Mouse (Mus musculus) hindbrain, embryonic 16.5 days (tissue): ENCODE measurements at regions not wholly inside any gene's neighbourhood (a gene's known extent, or its start where the extent isn't known, plus 50 kb on each side); places are given as distances from the start of the nearest gene placed in this dataset.

Experiments used
- ATAC-seq: fragments of 200-750 bp; cut with Nextera tagmentation; 2 replicates; pipeline ENCODE4 v1.8.0; 2017; ENCODE audit warnings: moderate TSS enrichment, moderate library complexity
- H3K27ac ChIP-seq: fragments of 300-500 bp; sonication (generic); 2 replicates; pipeline ENCODE4 v1.5.1; 2014; ENCODE audit warnings: low read depth, mild to moderate bottlenecking, control low read depth, low read length, moderate library complexity
- H3K27me3 ChIP-seq: fragments of 300-500 bp; sonication (generic); replicated peaks from 2 replicates; pipeline ENCODE4 v1.6.1; 2014; ENCODE audit warnings: low read length; ENCODE audit not compliant: control insufficient read depth, insufficient read depth
- H3K36me3 ChIP-seq: fragments of 300-500 bp; sonication (generic); 2 replicates; pipeline ENCODE4 v1.6.1; 2014; ENCODE audit warnings: mild to moderate bottlenecking, low read length, moderate library complexity, mixed read lengths; ENCODE audit not compliant: control insufficient read depth, insufficient read depth
- H3K4me1 ChIP-seq: fragments of 300-500 bp; sonication (generic); 2 replicates; pipeline ENCODE4 v1.6.1; 2014; ENCODE audit warnings: low read depth, low read length; ENCODE audit not compliant: control insufficient read depth, insufficient read depth
- H3K4me2 ChIP-seq: fragments of 300-500 bp; sonication (generic); 2 replicates; pipeline ENCODE4 v1.6.1; 2014; ENCODE audit warnings: mild to moderate bottlenecking, low read length, control low read depth, moderate library complexity
- H3K4me3 ChIP-seq: fragments of 300-500 bp; sonication (generic); 2 replicates; pipeline ENCODE4 v1.5.1; 2014; ENCODE audit warnings: mild to moderate bottlenecking, low read length, control low read depth, moderate library complexity
- H3K9ac ChIP-seq: fragments of 300-500 bp; sonication (generic); 2 replicates; pipeline ENCODE4 v1.6.1; 2014; ENCODE audit warnings: low read depth, mild to moderate bottlenecking, control low read depth, low read length, moderate library complexity
- H3K9me3 ChIP-seq: fragments of 300-500 bp; sonication (generic); 2 replicates; pipeline ENCODE4 v1.6.1; 2014; ENCODE audit warnings: mild to moderate bottlenecking, low read length, moderate library complexity; ENCODE audit not compliant: control insufficient read depth
- WGBS: fragments of 180-500 bp; shearing (Covaris S2); extraction: QIAGEN DNeasy Blood & Tissue Kit; methylation state at CpG from one replicate; pipeline ENCODE4 v1.1.7; 2014; 5-methylcytosine and 5-hydroxymethylcytosine counted together

- no peak overlapping the region for H3K4me2 ChIP-seq
- H3K4me3 ChIP-seq, result no peak overlapping the region
- H3K36me3 ChIP-seq, result no peaks in the 10 kb centered on the region
- no peaks in the 10 kb centered on the region; the same call in 1 of the 2 replicates for H3K4me1 ChIP-seq
- no peak for ATAC-seq
- H3K9ac ChIP-seq, result no peak overlapping the region
- no peak overlapping the region for H3K27ac ChIP-seq
- 46% methylated on average over 5 of the region's 5 CpGs for whole genome bisulfite sequencing
- H3K27me3 ChIP-seq, result no peaks in the 10 kb centered on the region
- no peaks in the 10 kb centered on the region for H3K9me3 ChIP-seq
Measured at GRCm38 (mm10) chr5:118473128-118473730, 87.2 kb upstream of the Med13l start.

GRCm38 (mm10) chr5:118476597-118476996 is 83.9 kb upstream of the Med13l start:
- no peaks in the 10 kb centered on the region for H3K9me3 ChIP-seq
- peaks cover 3% of the 10 kb centered on the region; the same call in 1 of the 2 replicates for H3K4me1 ChIP-seq
- H3K4me3 ChIP-seq, result no peak overlapping the region
- WGBS, result 81% methylated on average over 5 of the region's 5 CpGs
- H3K27me3 ChIP-seq, result no peaks in the 10 kb centered on the region
- no peaks in the 10 kb centered on the region for H3K36me3 ChIP-seq
- ATAC-seq, result no peak
- H3K4me2 ChIP-seq, result no peak overlapping the region
- no peak overlapping the region for H3K9ac ChIP-seq
- no peak overlapping the region for H3K27ac ChIP-seq

- 60% methylated on average over 19 of the region's 19 CpGs for WGBS
- H3K9me3 ChIP-seq, result no peaks in the 10 kb centered on the region
Measured at GRCm38 (mm10) chr5:118477131-118478119, 83.1 kb upstream of the Med13l start.

GRCm38 (mm10) chr5:118478120-118478768 is 82.2 kb upstream of the Med13l start:
- H3K27me3 ChIP-seq, result no peaks in the 10 kb centered on the region
- peak overlapping the region; percentile 23 for H3K4me3 ChIP-seq
- H3K9ac ChIP-seq, result 0 out of 2 replicates have a peak overlapping the region, but pooled peaks have one; percentile 14
- WGBS, result 4% methylated on average over 15 of the region's 15 CpGs
- ATAC-seq, result peak; percentile 91
- H3K9me3 ChIP-seq, result no peaks in the 10 kb centered on the region
- no peak overlapping the region for H3K27ac ChIP-seq
- no peaks in the 10 kb centered on the region for H3K36me3 ChIP-seq
- peaks cover 3% of the 10 kb centered on the region; the same call in 1 of the 2 replicates for H3K4me1 ChIP-seq
- peak overlapping the region; percentile 74 for H3K4me2 ChIP-seq

More at GRCm38 (mm10) chr5:118477131-118478119, 83.1 kb upstream of the Med13l start:
- no peak for ATAC-seq
- no peaks in the 10 kb centered on the region for H3K27me3 ChIP-seq
- peak overlapping the region; percentile 23 for H3K4me3 ChIP-seq
- H3K9ac ChIP-seq, result no peak overlapping the region
- H3K4me2 ChIP-seq, result peak overlapping the region; percentile 74
- peaks cover 3% of the 10 kb centered on the region; the same call in 1 of the 2 replicates for H3K4me1 ChIP-seq
- H3K27ac ChIP-seq, result no peak overlapping the region
- H3K36me3 ChIP-seq, result no peaks in the 10 kb centered on the region

- no peak overlapping the region for H3K9ac ChIP-seq
- H3K9me3 ChIP-seq, result no peaks in the 10 kb centered on the region
- WGBS, result 90% methylated on average over 5 of the region's 5 CpGs
- no peaks in the 10 kb centered on the region for H3K27me3 ChIP-seq
- no peak for ATAC-seq
- H3K4me2 ChIP-seq, result no peak overlapping the region
- no peak overlapping the region for H3K27ac ChIP-seq
- H3K4me1 ChIP-seq, result peaks cover 3% of the 10 kb centered on the region; the same call in 1 of the 2 replicates
- no peaks in the 10 kb centered on the region for H3K36me3 ChIP-seq
- H3K4me3 ChIP-seq, result no peak overlapping the region
Measured at GRCm38 (mm10) chr5:118480000-118480399, 80.5 kb upstream of the Med13l start.

GRCm38 (mm10) chr5:118480965-118481793 is 79.3 kb upstream of the Med13l start:
- Histone ChIP-seq H3K9ac (no peak overlapping the region), H3K4me3 (no peak overlapping the region), H3K9me3 (no peaks in the 10 kb centered on the region), H3K27ac (no peak overlapping the region), H3K4me1 (peaks cover 3% of the 10 kb centered on the region; the same call in 1 of the 2 replicates), H3K36me3 (no peaks in the 10 kb centered on the region), H3K27me3 (no peaks in the 10 kb centered on the region), H3K4me2 (no peak overlapping the region)
- WGBS, result 71% methylated on average over 10 of the region's 10 CpGs
- ATAC-seq, result no peak

GRCm38 (mm10) chr5:118481794-118482049 is 78.8 kb upstream of the Med13l start:
- Histone ChIP-seq H3K4me3 (no peak overlapping the region), H3K4me2 (no peak overlapping the region), H3K27me3 (no peaks in the 10 kb centered on the region), H3K9me3 (no peaks in the 10 kb centered on the region), H3K36me3 (no peaks in the 10 kb centered on the region), H3K9ac (no peak overlapping the region), H3K27ac (no peak overlapping the region), H3K4me1 (peaks cover 3% of the 10 kb centered on the region; the same call in 1 of the 2 replicates)
- ATAC-seq, result no peak

GRCm38 (mm10) chr5:118482598-118482997 is 77.9 kb upstream of the Med13l start:
- no peak overlapping the region for H3K9ac ChIP-seq
- peaks cover 3% of the 10 kb centered on the region; the same call in 1 of the 2 replicates for H3K4me1 ChIP-seq
- ATAC-seq, result no peak
- H3K27ac ChIP-seq, result no peak overlapping the region
- WGBS, result 55% methylated on average over 7 of the region's 7 CpGs
- H3K36me3 ChIP-seq, result no peaks in the 10 kb centered on the region
- H3K4me2 ChIP-seq, result no peak overlapping the region
- no peak overlapping the region for H3K4me3 ChIP-seq
- H3K9me3 ChIP-seq, result no peaks in the 10 kb centered on the region
- H3K27me3 ChIP-seq, result no peaks in the 10 kb centered on the region
